In the genomic region with DNA sequence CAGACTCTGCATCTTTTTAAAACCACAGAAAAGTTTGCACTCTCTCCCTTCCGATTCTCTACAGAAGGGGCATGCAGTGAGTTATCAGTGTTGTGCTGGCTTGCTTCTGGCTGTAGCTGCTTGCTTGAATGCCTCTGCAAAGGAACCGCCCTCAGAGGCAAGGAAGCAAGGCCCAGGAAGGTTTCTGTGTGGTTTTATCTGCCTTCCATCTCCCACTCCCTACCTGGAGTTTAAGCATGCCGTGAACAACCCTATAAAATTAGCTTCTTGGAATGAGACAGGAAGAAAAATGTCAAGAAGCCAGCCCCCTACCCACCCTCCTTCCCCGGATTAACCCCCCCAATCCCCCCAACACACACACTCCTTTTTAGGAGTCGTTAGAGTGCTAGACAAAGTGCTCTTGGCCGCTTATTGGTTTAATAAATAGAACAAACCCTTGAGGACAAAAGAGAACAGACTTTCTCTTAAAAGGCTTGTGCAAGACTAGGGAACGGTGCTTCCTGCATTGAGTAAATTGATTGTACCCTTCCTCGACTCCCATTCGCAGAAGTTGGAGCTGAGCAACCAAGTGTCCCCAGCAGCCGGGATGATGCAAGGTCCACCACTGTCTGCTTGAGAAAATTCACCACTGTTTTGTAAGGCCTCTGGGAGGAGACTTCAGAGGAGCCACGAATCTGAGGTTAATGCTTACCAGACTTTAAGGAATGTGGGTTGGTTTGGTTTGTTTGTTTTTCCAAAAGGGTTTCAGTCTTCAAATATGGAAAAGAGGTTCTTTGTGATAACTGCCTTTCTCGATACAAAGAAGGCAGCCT, we compare ENCODE assay signal across 12 mouse cellular contexts. TPM values are rescaled to one million over a fixed set of nuclear protein-coding genes. Genes with fewer than 3 reads are reported as not detected.
DNase-seq lines count a peak whose midpoint lies in the region; ATAC-seq lines count a peak whose summit lies in the region.
"Had no signal": no experiment of that assay in that cellular context is flagged by ENCODE, and none has a peak within 500 bp of the region (broad histone marks: within the 10 kb centered on the region; RNA-seq: fewer than 3 reads in every experiment).

No protein-coding gene starts in this region.

- H3K36me3 ChIP-seq in heart, embryonic 10.5 days: no peaks in the 10 kb centered on the region
- no peaks in the 10 kb centered on the region for H3K36me3 ChIP-seq in embryonic facial prominence, embryonic 14.5 days (ENCODE audit: control insufficient read depth, insufficient read depth, low read length)

- no peaks in the 10 kb centered on the region for H3K27me3 ChIP-seq in heart, embryonic 10.5 days (ENCODE audit: insufficient read depth, poor library complexity, severe bottlenecking)
- no peaks in the 10 kb centered on the region; the same call in 1 of the 2 replicates for H3K27me3 ChIP-seq in embryonic facial prominence, embryonic 14.5 days (replicated peaks; ENCODE audit: control insufficient read depth, insufficient read depth, low read length)

- peak overlapping the region; percentile 33; the same call in 1 of the 2 replicates for H3K27ac ChIP-seq in heart, embryonic 10.5 days
- H3K27ac ChIP-seq in embryonic facial prominence, embryonic 14.5 days (replicated peaks; ENCODE audit: low read depth, low read length): 0 out of 2 replicates have a peak overlapping the region, but pooled peaks have one; percentile 28

- no peak for ATAC-seq in embryonic facial prominence, embryonic 14.5 days (ENCODE audit: low read depth)

- H3K4me3 ChIP-seq in heart, embryonic 10.5 days: no peak overlapping the region
- no peak overlapping the region for H3K4me3 ChIP-seq in embryonic facial prominence, embryonic 14.5 days (ENCODE audit: low read depth, low read length)

- DNase-seq in heart, embryonic 10.5 days (ENCODE audit: low spot score): no peak
- DNase-seq in heart, adult 9 months (ENCODE audit: low spot score in 2 of 2): no peak
- peak; percentile 4 for DNase-seq in 416B (ENCODE audit: low read depth)
- DNase-seq in embryonic facial prominence, embryonic 14.5 days (ENCODE audit: low spot score): peak; percentile 33
- DNase-seq in lung, postnatal 36 days: peak; percentile 58
- DNase-seq in spleen, adult 12 weeks (ENCODE audit: low spot score): no peak
- no peak for DNase-seq in cerebellum, adult 9-11 months
- DNase-seq in adrenal gland, postnatal 10 days: no peak
- DNase-seq: layer of hippocampus, adult 9-11 months had no signal

- WGBS in heart, embryonic 10.5 days: 35% methylated on average over 12 of the region's 12 CpGs
- WGBS in embryonic facial prominence, embryonic 14.5 days: 22% methylated on average over 12 of the region's 12 CpGs

- no peak overlapping the region for H3K4me2 ChIP-seq in embryonic facial prominence, embryonic 14.5 days (ENCODE audit: low read depth, low read length)

- peaks cover 30% of the 10 kb centered on the region for H3K4me1 ChIP-seq in heart, embryonic 10.5 days
- peaks cover 8% of the 10 kb centered on the region; the same call in 1 of the 2 replicates for H3K4me1 ChIP-seq in embryonic facial prominence, embryonic 14.5 days (ENCODE audit: control insufficient read depth, insufficient read depth, low read length)

- H3K9ac ChIP-seq in embryonic facial prominence, embryonic 14.5 days (ENCODE audit: low read depth, low read length): no peak overlapping the region

- H3K9me3 ChIP-seq in heart, embryonic 10.5 days: no peaks in the 10 kb centered on the region
- H3K9me3 ChIP-seq in embryonic facial prominence, embryonic 14.5 days (ENCODE audit: control insufficient read depth, low read length): no peaks in the 10 kb centered on the region

RNA-seq across cellular contexts. Expression of a gene that starts 47.8 kb away (rescaled TPM):
- polyA plus RNA-seq in heart, embryonic 10.5 days (2016; fragmentation: Nextera tagmentation; extraction: Ambion mirVana): not detected in 2 replicates
- not detected in 2 replicates for polyA plus RNA-seq in embryonic facial prominence, embryonic 14.5 days (2014; fragmentation: Nextera tagmentation; extraction: Ambion mirVana)
- total RNA-seq in adrenal gland, postnatal 10 days (2021): not detected
- total RNA-seq: liver, adult 2 months had no signal
- polyA plus RNA-seq: heart, embryonic 14.5 days; liver, adult 2 months; testis, adult 2 months had no signal

Comparison
In these comparisons a context has a peak if more than half of its experiments do, and no peak if none do; other contexts are left out.
1. DNase-seq: peak in 416B (single experiment), embryonic facial prominence, embryonic 14.5 days (single experiment) and lung, postnatal 36 days (single experiment); none in heart, embryonic 10.5 days (single experiment), heart, adult 9 months (0 of 2), spleen, adult 12 weeks (single experiment), cerebellum, adult 9-11 months (single experiment) and adrenal gland, postnatal 10 days (single experiment).